Mouse (Mus musculus): ENCODE results near the gene Mrgprf.

The Mrgprf gene

DNA sequence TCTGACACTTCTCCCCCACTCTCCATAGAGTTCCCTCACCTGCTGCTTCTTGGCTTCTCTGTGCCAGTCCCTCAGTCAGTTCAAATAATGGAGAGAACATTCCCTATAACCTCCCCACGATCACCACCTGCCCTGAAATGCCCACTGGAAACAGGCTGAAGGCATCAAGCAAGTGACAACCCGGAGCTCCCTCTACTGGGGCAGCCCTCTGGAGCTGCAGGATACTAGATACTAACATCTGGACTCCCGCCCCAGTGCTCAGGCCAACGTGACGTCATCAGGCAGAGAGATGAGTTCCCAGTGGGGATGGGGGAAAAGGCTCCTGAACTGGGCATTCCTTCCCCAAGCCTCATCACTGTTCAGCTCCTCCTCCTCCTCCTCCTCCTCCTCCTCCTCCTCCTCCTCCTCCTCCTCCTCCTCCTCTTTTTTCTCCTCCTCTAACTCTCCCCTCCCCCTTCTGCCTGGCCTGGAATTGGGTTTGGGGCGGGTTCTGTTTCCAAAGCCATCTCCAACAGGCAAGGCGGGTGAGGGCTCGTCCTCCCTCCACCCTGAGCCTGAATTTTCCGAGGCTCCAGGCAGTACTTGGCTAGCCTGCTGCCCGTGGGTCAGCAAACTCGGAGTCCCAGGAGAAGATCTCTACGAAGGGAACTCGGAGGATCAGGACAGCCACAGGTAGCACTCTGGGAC, at the start of gene Mrgprf:
Mrgprf (plus strand) TSS at position 508 of the 687 bp plus-strand sequence.
- DNase-seq (ENCODE audit: low spot score) = no peak

DNA sequence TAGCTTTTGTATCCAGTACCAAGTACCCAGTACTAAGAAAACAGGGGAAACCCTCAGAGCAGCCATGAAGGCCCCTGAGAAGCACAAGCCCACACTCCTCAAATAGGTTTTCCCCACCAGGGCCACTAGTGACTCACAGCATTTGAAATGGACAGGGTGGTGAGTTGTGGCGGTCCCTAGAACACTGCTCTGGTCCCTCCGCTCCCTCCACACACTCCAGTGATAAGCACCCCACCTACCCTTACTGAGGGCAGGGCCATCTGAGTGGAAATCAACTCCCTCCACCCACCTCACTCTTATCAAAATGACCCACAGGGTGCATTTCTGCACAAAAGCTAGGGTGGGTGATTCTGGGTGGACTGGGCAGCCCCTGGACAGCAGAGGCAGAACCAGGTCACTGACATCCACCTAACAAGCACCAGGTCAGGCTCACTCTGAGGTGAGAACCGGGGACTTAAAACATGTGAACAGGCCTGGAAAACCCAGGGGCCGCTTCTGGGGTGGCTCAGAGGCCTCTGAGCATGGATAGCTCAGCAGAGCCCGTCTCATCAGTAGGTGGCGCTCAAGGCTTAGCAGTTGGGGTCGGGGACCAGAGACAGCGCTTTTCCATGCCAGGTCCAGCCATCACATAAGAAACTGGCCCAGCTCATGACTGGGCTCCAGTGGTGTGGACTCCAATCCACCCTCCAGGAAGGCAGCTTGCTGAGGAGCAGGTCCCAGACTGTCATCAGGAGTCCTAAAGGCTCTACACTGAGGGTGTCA, 47.7 kb upstream of the Mrgprf start:
- peak; percentile 17 for DNase-seq (ENCODE audit: low spot score)

DNA sequence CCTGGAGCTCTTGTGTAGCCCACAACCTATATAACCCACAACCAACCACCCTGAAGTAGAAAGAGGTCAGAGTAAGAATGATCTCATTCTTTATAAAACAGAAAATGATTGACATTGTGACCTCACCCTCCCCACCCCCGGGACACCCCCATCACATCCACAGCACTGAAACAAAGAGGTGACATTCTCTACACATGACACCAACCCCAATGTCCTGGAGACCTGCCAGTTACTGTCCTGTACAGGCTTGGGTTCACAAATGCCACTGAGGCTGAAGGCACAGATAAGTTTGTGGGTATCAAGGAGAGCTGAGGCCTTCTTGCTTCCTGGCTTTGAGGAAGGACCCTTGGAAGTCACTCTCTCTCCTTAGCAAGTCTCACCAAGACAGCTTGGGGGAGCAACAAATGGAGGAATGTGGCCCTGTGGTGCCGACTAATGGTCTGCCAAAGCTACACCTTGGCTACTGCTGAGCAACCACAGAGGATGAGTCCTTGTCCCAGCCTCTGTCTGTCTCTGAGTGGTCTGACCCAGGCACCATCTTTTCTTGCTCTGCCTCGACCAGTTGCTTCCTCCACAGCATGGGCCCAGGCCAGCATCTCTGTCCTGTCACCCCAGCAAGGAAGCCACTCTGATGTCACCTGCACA, 46.5 kb upstream of the Mrgprf start:
- no peak for DNase-seq (ENCODE audit: low spot score)

DNA sequence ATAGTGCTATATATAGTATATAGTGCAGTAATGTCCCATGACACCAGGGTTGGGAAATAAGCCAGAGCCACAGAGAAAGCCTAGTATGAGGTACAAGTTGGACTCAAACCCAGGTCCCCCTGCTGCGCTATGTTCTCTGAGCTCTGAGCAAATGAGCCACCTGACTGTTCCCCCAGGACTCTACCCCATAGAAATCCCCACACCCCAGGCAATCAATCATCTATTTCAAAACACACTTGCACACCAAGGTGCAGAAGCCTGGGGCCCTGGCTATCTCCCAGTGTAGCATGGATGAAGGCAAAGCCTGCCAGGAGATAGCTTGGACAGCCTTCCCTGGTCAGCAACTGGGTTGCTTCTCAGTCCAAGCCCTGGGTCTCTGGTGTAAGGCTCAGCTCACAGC, 44.5 kb upstream of the Mrgprf start:
- no peak for DNase-seq (ENCODE audit: low spot score)

DNA sequence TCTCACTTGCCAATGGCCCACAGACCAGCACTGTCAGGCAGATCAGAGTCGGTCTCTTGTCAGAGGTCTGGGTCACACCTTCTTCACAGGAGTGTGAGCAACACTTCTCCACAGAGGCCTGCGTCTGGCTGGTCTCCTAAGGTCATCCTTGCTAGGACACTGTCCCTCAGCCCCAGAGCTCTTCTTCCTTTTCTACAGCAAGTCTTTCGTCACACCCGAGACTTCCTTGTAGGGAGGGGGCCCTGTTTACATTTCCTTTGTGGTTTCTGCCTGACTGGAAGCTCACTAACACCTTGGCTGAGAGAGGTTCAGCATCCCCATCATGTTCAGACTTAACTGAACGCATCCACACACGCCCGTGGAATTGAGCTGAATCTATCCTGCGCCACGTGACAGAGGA, 36.4 kb upstream of the Mrgprf start:
- no peak for DNase-seq (ENCODE audit: low spot score)

DNA sequence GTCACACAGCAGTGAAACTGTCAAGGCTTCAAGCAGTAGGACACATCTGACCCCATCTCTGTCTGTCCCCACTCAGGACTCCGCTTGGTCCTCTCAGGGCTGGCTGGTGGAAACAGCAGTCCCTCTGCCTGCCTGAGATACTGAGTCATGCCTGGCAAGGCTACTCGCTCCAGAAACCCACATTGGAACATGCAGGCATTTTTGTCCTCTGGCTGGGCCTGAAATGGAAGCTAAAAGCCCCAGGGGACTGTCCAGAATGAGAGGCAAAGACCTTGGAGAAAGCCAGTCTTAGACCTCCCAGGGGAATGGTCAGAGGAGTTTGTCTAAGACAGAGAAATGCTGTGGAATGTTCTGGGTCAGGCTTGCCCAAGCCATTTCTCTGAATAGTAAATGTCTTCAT, 34.6 kb upstream of the Mrgprf start:
- no peak for DNase-seq (ENCODE audit: low spot score)

DNA sequence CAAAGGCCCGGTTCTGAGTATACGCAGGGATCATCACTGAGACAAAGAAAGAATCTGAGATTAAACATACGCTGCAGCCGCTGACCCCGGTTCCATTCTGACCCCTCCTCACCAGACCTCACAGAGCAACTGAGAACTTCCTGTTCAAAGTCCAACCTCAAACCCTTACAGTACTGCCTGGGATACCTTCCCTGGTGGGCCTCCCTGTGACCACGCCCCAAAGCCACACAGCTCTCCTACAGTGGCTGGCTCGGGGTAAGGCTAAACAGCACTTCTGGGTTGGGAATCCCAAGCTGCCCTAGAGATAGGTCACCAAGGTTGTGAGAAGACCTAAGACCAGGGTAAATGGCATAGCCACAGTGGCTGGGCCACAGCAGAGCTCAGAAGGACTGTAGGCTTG, 31.7 kb upstream of the Mrgprf start:
- DNase-seq (ENCODE audit: low spot score) = no peak

DNA sequence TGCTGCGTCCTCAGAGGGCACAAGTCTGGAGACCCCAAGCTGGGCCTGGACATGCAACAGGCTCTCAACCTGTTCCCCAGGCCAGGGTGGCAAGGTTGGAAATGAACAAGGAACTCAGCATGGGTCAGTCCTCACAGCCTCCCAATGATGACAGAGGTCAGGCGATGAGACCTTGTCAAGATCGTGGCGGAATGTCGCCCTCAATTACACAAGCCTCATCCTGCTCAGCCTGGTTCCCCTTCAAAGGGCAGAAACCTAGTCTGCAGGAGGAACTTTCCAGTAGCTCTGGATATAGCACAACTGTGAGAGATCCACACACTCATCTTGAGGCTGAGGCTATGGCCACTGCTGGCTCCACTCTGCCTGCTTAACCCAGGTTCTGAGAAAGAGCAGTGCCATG, 29.7 kb upstream of the Mrgprf start:
- DNase-seq (ENCODE audit: low spot score) = no peak

DNA sequence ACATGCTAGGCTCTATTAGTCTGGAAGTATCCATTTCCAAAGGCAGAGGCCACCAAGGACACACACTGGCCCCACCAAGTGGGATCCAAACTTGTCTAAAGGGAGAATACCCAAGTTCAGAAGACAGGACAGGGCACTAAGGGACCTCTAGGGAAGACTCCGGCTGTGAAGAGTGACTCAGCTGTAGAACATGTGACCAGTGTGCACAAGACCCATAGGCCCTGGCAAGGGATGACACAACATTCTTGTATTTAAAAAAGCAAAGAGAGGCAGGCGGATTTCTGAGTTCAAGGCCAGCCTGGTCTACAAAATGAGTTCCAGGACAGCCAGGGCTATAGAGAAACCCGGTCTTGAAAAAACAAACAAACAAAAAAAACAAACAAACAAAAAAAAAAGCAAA, 25.1 kb upstream of the Mrgprf start:
- DNase-seq (ENCODE audit: low spot score) = no peak

DNA sequence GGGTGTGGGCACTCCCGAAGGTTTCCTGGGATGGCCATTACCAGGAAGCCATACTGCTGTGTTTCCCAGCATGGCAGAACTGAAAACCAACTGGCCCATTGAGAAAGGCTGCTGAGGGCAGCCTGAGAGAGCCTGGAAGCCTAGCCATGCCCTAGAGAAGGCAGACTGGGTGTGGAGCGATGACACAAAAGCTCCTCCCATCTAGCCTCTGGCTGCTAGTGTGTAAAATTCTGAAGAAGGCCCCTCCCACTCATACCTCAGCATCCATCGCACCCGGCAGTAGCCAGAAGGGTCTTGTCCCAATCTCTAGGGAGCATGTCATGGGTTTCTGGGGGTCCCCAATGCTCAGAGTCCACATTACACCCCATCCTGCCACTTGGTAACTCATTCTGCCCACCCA, 19.2 kb upstream of the Mrgprf start:
- DNase-seq (ENCODE audit: low spot score) = no peak

DNA sequence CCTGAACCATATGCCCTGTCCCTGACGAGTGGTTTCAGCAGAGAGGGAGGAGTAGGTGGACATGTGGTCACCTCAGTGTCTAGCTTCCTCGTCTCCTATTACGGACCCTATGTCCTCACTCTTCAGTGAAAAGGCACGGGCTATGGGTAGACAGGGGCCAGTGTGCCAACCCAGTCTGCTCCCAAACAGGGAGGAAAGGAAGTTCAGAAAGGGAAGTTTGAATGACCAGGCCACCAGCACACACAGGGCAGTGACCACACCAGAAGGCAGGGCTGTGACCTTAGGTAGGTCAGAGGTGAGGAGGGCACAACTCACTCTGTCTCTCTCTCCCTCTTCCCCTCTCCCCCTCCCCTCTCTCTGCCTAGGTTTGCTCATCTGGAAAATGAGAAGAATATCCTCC, 17.6 kb upstream of the Mrgprf start:
- DNase-seq (ENCODE audit: low spot score) = no peak

DNA sequence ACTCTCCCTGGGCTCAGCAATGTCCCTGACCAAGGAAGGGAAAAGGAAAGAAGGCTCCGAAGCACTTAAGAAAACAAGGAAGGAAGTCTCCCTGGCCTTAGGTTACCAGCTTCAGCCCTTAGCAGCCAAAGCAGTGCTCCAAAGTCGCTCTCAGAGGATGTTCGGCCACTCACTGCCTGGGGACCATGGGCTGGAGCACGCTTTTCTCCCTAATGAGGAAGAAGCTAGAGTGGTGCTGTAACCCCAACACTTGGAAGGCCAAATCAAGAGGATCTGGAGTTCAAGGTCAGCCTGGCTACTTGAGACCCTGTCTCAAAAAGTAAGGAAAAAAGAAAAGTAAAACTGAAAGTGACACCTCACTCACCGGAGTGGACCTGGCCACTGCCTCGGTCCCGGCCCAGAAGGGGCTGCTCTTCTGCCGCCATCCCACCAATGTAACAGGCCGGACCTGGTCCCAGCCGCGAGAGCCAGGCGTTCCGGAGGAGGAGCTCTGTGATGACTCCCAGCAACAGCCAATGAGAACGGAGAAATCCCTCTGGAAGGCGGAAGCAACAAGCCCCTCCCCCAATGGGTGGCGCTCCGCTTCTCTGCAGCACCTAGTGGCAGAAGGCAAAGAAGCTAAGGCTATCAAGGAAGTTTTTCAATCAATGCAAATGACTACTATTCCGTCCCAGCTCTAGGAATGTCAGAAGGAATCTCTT, 17.0 kb upstream of the Mrgprf start, which contains the start of gene Tpcn2:
Tpcn2 (minus strand) TSS at position 525 of the 701 bp plus-strand sequence.
- peak; percentile 86 for DNase-seq (ENCODE audit: low spot score)

DNA sequence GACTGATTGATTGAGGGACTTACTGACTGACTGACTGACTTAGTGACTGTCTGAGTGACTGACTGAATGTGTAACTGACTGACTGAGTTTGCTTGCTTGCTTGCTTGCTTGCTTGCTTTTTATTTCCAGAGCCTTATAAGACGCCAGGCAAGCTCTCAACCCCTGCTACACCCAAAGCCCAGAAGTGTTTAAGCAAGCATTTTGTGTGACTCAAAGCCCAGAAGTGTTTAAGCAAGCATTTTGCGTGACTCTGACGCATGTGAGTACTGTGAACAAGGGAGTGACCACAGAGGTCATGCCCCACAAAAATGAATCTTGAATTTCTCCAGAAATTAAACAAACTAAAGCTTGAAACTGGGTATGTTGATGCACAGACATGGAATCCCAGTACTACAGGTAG, 16.3 kb upstream of the Mrgprf start:
- DNase-seq (ENCODE audit: low spot score) = no peak

DNA sequence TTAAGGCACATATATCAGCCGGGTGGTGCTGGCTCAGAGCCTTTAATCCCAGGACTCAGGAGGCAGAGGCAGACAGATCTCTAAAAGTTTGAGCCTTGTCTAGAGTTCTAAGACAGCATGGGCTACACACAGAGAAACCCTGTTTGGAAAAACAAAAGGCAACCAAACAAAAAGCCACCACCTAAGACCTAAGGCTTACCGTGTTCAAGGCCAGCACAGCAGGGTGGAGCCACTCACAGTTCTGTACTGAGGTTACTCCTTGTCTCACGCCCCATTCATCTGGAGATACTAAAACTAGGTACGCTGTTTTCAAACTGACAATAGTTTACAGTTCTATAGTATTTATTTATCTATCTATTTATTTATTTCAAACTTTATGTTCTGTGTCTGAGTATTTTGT, 15.2 kb upstream of the Mrgprf start:
- DNase-seq (ENCODE audit: low spot score) = no peak

DNA sequence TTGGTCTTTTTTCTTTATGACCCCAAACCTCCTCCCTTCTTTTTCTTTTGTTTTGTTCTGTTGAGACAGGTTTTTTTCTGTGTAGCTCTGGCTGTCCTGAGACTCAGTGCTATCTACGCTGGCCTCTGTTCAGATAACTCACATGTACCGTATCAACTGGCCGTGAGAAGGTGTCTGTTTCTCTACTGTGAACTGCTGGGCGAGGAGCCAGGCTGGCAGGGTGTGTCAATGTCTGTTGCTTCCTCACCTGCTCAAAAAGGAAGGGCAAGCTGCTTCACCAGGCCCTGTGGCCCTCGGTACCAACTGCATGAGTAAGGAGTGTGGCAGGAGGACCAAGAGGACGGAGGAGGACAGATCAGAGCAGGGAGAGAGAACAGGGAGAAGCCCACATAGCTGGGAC, 13.2 kb upstream of the Mrgprf start:
- DNase-seq (ENCODE audit: low spot score) = no peak

DNA sequence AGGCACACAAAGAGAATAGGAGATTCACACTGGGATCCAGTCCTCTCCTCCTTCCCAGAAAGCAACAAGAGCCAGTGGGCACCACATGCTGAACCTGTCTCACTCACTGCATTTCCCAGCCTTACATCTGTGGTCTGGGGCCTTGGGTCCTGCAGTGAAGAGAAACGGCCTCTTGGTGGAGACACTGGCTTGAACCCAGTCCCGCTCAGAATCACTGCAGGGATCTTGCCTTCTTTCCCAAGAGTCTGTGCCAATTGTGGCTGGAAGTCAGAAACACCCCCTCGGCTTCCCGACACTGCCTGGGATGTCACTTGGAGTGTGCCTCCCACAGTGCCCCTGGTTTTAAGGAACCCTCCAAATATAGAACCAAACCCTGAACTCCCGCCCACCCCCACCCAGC, 11.3 kb upstream of the Mrgprf start:
- no peak for DNase-seq (ENCODE audit: low spot score)

DNA sequence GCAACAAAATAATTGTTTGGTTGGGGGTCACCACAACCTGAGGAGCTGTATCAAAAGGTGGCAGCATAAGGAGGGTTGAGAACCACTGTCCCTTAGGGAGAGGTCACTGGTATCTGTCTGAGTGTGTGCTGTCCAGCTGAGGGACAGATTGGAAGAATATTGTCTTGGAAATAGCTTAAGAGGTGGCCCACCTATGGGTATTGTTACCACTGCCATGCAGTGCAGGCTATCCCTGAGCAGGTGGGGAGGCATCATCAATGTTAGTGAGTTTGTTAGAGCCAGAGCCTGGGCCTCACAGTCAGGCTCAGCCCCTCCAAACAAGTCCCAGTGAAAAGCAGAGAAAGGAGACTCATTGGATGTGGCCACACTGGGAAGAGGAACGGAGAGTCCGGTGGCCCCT, 8.8 kb upstream of the Mrgprf start:
- no peak for DNase-seq (ENCODE audit: low spot score)

DNA sequence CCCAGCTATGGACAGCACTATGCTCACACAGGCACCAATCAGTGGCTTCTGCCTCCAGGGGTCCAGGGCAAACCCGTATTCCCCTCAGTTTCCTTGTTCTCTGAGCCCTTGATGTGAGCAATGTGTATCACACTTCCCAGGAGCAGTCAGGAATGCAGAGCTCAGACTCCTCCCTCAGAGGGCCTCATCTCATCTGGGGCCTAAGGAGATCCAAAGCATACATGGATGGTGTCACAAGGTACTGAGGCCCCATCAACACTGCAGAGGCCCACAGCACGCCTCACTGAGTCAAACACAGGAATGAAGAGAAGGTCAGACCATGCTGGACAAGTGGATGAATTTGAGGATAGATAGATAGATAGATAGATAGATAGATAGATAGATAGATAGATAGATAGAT, 7.9 kb upstream of the Mrgprf start:
- no peak for DNase-seq (ENCODE audit: low spot score)

DNA sequence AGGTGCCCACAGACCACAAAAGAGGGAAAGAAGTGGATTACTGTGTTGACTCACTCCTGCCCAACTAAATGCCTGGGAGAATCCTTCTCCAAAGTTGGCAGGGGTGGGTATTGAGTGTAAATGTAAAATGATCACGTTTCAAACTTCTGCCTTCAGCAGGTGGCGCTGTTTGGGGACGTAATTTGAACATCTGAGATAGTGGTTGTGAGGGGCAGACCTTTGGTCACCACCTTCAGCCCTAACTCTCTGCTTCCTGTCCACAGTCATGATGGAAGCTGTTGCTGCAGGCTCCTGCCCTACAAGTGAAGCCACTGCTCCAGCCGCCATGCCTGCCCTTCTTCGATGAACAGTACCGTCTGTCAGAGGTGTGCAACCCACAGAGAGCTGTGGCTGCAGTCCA, 6.8 kb upstream of the Mrgprf start:
- DNase-seq (ENCODE audit: low spot score) = no peak

DNA sequence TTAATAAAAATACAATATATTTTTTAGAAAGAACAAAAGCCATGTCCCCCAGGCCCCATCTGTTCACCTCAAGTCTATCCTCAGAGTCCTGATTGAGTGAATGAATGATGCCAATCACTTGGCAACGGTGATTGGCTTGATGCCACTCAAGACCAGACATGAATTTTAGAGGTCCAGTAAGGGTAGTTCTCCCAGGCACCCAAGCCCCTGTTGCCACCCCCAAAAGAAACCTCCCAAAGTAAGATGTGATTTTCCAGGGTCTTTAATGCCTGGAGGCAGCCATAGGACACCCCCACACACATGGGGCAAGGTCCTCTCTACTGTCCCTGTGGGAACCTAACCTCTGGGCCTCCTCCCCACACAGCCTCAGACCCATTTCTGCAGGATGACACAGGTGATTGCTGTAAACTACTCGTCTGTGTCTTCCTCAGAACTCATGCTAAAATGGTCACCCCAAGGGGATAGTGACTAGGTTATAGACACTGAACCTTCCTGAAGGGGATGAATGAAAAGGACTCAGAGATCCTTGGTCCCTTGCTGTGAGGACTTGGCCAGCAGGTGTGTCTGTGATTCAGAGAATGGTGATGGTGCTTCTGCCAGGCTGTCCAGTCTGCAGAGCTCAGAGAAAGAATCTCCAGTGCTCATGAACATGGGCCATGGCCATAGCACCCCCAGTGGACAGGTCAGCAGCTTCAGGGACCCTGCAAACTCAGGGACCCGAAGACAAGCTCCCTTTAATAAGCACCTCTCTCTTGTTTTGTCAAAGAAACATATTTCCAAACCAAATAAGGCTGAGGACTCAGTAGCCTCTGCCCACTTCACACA, 1.8 kb upstream of the Mrgprf start:
- DNase-seq (ENCODE audit: low spot score) = no peak

DNA sequence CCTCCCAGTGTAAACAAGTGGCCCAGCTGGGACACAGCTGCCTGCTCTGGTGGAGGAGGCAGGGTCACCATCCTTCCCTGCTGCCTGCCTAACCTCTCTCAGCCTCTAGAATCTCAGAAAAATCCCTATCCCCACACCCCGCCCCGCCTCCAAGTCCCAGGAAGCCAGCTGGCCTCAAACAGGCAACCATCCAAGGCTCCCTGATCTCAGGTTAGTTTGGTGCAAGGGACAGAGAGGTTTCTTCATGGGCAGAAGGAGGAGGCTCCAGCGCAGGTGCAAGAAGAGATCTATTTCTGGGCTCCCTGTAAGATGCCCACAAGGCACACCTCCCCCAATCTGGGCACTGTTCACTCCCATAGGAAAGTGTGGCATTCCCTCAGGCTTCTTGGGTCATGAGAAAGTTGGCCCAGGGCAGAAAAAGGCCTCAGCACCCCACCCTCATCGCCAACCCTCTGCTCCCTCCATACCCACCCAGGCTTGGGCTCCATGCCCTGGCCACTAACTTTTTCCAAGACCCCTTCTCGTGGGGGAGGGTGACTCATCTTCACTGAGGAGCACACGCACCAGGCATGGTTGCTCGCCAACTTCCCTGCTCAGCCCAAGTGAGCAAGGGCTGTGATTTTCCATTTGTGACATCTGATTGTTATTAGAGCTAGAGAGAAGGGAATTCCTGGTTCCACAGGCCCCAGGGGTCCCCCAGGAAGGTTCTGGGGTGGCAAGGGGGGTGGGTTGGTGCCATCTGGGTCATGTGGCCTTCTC, 887 bp upstream of the Mrgprf start:
- no peak for DNase-seq (ENCODE audit: low spot score)

Data from T-cell, adult 2 months (primary cell).